Mouse (Mus musculus) lung, postnatal 36 days (tissue): Measurements from ENCODE around the gene Serp1.
"Not testable (repeated sequence)": the region's sequence is repeated elsewhere in the genome, so short reads cannot be mapped to it uniquely, and the experiment has no call there.

Experiments used
- DNase-seq: peaks from one replicate; pipeline ENCODE4 v3.0.0; 2022; ENCODE audit warnings: mixed read lengths

Serp1 gene

DNA sequence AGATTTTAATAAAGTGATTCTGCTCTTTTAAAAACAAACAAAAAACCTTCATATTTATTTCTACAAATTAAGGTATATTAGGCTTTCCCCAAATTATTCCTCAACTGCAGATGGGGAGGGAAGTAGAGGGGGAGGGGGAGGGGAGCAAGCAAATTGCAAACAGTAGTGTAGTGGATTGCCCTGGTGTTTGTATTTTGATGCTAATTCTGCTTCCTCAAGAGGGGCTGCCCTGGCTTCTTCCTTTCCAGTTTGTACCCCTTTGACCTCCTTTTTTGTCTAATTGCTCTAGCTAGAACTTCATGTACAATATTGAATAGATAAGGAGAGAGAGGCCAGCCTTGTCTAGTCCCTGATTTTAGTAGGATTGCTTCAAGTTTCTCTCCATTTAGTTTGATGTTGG is 21.0 kb downstream of the Serp1 start:
- DNase-seq = no peak

DNA sequence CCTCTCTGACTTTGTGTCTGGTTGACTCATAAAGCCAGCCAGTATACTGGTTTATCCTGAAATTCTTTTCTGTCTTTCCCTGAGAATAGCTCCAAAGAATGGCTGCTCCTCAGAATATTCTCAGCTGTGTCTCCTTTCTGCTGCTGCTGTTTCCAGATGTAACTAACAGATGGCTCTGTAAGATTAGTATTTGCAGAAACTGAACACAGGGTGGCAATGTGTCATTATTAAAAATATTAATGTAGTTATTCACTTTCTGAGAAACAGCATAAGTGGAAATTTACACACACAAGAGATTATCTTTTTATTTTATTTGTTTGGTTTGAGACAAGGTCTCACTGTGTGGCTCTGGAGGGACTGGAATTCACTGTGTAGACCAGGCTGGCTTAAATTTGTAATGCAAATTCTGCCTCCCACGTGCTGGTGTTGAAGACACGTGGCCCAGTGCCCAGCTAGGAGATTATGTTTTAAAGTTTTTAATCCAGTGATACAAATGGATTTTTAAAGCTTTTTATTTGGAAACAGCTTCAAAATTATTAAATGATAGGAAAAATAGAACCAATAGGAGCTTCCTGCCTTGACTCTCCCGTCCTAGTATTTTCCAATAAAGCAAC is 21.9 kb downstream of the Serp1 start:
- no peak for DNase-seq

- DNase-seq = no peak
These were observed 23.7 kb downstream of the Serp1 start for GRCm38 (mm10) chr3:58501961-58502360.

- DNase-seq = no peak
These were observed 32.1 kb downstream of the Serp1 start for GRCm38 (mm10) chr3:58493621-58494020.

DNA sequence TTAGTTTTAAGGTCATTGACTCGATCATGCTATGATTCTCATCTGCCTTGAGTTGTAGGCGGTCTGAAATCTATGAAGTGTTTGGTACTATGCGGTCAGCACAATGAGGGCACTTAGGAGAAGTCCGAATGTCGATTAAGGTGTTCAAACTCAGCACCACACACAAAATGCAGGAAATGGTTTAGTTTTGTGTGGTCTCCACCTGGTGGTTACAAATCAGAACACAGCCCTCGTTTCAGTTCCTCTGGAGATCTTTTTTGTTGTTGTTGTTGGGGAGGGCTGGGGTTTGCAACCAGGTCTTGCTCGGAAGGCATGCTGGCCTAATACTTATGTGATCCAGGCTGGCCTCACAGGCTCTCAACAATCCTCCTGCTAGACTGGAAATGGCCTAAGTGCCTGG is 34.9 kb downstream of the Serp1 start:
- DNase-seq = peak; percentile 58

DNA sequence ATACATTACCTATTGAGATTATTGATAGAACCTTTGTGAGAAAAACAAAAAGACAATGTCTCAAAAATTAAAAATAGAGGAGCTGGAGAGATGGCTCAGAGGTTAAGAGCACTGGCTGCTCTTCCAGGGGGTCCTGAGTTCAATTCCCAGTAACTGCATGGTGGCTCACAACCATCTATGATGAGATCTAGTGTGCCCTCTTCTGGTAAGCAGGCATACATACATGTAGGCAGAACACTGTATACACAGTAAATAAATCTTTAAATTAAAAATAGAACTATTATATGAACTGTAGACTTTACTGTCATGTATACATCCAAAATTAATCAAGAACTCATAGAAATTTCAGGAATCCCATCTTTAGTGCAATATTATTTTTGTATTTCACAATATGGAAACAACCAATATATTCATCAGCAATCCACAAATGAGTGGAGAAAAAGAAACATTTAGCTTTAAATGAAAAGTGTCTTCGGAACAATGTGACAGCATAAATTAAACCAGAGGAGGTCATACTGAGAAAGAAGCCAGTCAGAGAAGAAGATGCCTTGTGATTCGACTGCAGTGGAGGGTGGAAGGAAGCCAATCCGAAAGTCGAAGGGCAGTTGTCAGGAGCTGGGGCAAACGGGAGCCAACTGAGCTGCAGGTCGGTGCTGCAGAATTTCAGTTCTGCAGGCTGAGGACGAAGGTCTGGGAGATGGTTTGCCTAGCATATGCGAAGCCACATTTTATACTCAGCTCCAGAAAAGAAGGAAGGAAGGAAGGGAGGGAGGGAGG is 37.5 kb downstream of the Serp1 start:
- DNase-seq = peak; percentile 23

GRCm38 (mm10) chr3:58487121-58487520 is 38.6 kb downstream of the Serp1 start:
- no peak for DNase-seq

DNA sequence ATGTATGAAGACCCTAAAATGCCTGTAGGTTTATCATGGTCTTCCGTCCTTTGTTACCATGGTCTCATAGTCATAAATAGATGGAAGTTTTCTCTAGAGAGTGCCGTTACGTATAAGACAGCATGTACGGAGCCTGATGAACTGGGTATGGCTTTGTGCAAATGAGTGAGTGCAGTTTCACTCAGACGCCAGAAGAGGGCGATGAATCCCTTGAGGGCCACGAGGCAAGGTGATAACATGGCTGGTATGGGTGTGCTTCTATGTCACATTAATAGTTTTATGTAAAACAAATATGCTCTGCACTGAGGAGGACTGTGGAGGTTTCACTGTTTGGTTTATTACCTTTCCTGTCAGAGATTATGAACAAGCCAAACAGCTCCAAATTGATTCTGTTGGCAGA is 39.8 kb downstream of the Serp1 start:
- DNase-seq = peak; percentile 15

GRCm38 (mm10) chr3:58478755-58479455 is 46.8 kb downstream of the Serp1 start:
- no peak for DNase-seq

GRCm38 (mm10) chr3:58475298-58475697 is 50.4 kb downstream of the Serp1 start:
- DNase-seq = not testable (repeated sequence)
